Mouse (Mus musculus): ENCODE measurements around the gene Eif5. TPM values are rescaled to one million over a fixed set of nuclear protein-coding genes. Genes with fewer than 3 reads are reported as not detected.
A peak's percentile ranks its signal among the peaks of the same experiment; 100 is the strongest.
"Not testable (repeated sequence)": the region's sequence is repeated elsewhere in the genome, so short reads cannot be mapped to it uniquely, and the experiment has no call there.

Eif5 gene
- total RNA-seq, 2 experiments from 2014 or later, result 270 to 278 TPM

DNA sequence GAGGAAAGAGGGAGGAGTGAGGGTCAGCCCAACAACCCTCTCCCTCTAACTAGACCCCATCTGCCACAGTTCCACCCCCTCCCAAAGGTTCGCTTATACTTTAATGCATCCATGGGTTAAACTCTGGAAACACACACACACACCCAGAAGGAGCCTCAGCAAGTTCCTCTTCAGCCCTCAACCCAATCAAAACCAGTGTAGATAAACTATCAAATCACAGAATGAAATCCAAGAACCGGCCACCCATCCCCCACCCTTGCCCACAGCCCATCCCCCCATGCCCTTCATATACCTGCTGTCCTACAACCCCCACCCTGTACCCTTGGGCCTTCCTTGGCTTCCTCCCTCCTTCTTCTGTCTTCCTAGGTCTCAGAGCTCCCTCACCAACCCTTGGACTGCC, 16.8 kb upstream of the Eif5 start:
- intact Hi-C loops (cut with DNase I), result no loop called here
- DNase-seq, result no peak

DNA sequence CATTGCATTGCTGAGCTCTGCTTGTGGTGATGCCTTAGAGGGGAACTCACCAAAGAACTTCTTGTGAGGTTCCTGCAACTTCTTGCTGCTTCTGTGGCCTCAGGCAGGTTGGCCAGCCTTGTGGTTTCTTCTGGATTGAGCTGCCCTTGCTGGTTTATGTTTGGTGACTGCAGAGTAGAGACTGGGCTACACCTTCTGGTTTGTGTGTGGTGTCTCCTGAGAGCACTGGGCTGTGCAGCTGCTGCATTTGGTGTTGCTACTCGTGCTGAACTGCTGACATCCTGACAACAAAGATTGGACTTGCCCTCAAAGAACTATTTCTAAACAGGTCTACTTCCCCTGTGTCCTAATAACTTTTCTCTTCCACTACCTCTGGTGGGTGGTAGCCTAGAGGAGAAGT, 13.3 kb upstream of the Eif5 start:
- intact Hi-C loops (cut with DNase I), result no loop called here
- DNase-seq, result no peak

GRCm38 (mm10) chr12:111524883-111525282, 12.9 kb upstream of the Eif5 start:
- intact Hi-C loops (cut with DNase I), result no loop called here
- no peak for DNase-seq

- DNase-seq, result no peak
- intact Hi-C loops (cut with DNase I), result no loop called here
Observed at GRCm38 (mm10) chr12:111527643-111528281, 10.1 kb upstream of the Eif5 start.

- intact Hi-C loops (cut with DNase I), result no loop called here
- DNase-seq, result no peak
Observed at GRCm38 (mm10) chr12:111529192-111529591, 8.6 kb upstream of the Eif5 start.

DNA sequence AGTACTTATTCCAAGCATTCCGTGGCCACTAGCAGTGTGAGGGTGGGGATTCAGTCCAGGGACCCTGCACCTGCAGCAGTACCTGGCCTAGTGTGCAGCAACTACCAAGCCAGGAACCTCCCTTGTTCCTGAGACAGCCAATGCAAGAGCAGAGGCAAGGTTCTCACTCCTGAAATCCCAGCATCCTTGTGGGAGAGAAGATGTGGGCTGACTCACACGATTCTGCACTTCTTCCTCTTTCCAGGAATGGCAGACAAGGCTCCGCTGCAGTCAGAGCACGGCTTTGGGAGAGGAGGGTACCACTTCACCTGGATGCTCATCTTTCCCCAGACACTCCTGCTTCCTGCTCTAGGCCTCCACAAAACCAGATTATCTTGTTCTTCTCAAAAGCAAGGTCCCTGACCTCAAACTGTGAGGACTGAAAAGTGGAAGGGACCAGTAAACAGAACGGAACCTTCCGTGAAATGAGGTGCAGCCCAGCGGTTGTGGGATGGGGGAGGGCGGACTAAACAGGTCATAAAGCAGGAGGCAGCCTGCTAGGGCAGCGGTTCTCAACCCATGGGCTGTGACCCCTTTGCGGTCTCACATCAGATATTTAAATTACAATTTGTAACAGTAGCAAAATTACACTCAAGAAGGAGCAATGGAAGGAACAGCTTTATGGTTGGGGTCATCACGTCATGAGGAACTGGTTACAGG, 4.6 kb upstream of the Eif5 start:
- DNase-seq, result no peak
- intact Hi-C loops (cut with DNase I), result no loop called here

DNA sequence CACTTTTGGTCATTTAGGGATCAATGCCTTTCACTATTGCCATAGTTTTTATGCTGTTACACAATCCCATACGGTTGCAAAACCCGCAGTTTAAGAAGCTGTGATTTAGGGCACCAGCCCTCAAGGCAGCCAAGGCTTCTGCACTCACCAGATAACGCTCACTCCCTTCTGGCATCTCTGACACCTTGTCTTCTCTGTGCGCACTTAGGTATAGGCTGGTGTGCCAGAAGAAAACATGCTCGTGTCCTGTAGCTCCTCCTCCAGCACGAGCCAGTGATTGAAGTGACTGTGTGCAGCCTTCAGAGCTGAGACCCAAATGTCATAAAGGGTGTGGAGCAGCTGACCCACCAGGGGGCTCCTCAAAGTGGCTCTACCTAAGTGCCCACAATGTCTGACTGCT, 2.5 kb upstream of the Eif5 start:
- no peak for DNase-seq
- intact Hi-C loops (cut with DNase I), result no loop called here

DNA sequence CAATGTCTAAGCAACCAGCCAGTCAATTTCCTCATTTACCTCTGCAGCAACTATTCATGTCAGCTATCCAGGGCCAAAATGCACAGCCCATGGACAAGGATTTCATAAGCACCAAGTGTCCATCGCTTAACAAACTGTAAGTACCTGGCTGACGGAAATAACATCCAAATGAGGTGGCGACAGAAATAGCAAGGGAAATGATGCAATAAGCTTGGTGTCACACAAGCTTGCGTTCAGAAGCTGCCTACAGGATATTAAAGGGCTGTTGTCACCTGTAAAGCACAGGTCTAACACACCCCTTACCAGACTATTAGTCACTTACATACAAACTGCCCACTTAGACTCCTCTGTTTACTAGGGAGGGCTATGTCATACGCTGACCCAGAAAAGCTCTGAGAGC, 2.1 kb upstream of the Eif5 start:
- intact Hi-C loops (cut with DNase I), result no loop called here
- DNase-seq, result no peak

DNA sequence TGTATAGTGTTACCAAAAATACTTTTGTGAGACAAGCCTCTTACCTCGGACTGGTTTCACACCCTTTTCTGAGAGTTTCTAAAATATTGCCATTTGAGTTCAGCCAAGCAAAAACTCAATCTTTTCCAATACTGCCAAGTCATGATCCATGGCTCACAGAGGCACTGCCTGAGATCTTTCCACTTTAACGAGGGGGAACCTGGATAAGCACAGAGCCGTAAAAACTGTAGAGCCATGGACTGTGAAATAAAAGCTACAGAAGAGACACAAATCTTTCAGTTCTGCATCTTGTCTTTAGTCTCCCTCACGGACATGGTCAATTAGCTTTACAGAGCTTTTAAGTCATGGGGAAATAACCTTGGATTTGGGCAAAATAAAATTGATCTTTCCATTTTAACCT, 1.1 kb upstream of the Eif5 start:
- intact Hi-C loops (cut with DNase I), result no loop called here

GRCm38 (mm10) chr12:111537341-111537740, 475 bp upstream of the Eif5 start:
- peak; percentile 49 for DNase-seq
- intact Hi-C loops (cut with DNase I), result no loop called here

More for the DNA sequence above, 1.1 kb upstream of the Eif5 start:
- no peak for DNase-seq

DNA sequence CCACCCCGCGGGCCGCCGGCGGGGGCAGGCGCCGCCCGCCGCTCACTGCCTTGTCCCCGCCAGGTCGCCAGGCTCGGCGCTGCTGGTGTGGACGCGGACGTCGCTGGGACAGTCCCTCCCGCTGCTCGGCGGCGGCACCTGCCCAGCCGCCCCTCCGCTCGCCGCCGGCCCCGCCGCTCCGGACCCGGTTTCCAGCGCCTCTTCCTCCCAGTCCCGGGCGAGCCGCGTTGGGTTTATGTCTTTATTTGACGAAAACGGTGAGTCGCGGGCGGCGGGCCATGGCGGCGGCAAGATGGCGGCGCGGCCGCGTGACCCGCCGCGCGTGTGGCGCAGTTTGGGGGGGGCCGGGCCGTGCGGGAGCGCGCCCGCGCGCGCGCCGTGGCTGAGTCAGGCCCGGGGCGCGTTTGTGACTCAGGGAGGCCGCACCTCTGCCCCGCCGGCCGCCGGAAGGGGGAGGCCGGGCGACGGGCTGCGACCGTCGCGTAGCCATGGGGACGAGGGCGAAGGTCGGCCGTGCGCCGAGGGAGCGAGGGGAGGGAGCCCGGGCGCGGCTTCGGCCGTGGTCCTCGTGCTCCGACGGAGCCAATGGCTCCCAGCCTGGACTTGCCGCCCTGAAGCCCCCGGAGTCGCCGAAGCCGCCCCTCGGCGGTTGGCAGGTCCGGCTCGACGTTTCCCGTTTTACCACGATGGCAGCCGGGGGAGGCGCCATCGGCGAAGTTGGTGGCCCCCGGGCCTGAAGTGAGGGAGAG, 650 bp downstream of the Eif5 start:
- intact Hi-C loops (cut with DNase I), result no loop called here
- DNase-seq, result peak; percentile 79

DNA sequence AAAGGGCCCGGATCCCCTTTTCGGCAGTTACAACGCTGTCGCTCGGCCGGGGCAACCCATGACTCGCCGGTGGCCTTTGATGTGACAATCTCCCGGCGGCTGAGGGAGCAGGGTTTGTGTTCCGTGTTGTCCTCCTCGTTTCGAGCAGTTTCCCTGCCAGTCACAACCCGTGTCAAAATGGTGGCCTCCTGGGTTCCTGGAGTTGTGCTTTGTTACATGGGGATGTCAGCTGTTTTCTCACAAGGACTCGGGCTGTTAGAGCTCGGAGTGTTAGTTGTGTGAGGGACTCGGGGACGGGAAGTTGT, 1.2 kb downstream of the Eif5 start:
- intact Hi-C loops (cut with DNase I), result no loop called here

GRCm38 (mm10) chr12:111547070-111547469, 9.3 kb downstream of the Eif5 start:
- intact Hi-C loops (cut with DNase I), result no loop called here

More for the DNA sequence above, 1.2 kb downstream of the Eif5 start:
- DNase-seq, result no peak

GRCm38 (mm10) chr12:111548555-111549289, 10.9 kb downstream of the Eif5 start:
- intact Hi-C loops (cut with DNase I), result no loop called here
- no peak for DNase-seq

More at GRCm38 (mm10) chr12:111547070-111547469, 9.3 kb downstream of the Eif5 start:
- DNase-seq, result no peak

GRCm38 (mm10) chr12:111550679-111551078, 12.9 kb downstream of the Eif5 start:
- DNase-seq, result no peak
- intact Hi-C loops (cut with DNase I), result no loop called here

DNA sequence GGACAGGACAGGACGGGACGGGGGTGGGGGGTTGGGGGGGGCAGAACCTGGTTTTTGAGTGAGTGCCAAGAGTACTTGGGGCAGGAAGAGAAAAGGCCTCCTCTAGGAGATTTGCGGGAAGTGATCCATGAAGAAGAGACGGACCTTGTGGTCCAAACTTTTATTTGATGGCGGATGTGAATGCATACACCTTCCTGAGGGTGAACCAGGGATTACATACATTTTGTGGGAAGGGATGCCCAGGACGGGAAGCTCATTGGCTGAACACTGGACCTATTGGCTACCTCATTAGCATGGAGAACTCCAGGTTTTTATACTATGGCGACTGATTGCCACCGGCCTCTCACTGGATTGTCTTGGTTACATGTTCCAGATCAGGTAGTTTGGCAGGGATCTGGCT, 14.5 kb downstream of the Eif5 start:
- intact Hi-C loops (cut with DNase I), result no loop called here
- DNase-seq, result no peak

DNA sequence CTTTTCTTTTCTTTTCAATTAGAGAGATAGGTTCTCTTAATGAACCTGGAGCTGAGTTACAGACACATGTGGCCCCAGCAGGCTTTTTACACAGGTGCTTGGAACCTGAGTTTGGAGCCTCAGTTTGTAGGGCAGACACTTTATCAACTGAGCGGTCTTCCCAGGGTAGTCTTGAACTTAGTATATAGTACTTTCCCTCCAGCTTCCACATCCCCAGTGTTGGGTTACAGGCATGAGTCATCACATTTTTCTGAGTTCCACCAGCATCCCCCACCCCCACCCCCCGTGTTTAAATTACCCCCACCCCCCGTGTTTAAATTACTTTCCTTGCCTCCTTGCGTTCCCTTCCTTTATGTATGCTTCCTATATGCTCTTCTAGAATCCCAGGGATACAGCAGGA, 17.5 kb downstream of the Eif5 start:
- intact Hi-C loops (cut with DNase I), result no loop called here
- no peak for DNase-seq

- intact Hi-C loops (cut with DNase I), result not testable (repeated sequence)
Observed at GRCm38 (mm10) chr12:111555893-111556292, 18.1 kb downstream of the Eif5 start.

DNA sequence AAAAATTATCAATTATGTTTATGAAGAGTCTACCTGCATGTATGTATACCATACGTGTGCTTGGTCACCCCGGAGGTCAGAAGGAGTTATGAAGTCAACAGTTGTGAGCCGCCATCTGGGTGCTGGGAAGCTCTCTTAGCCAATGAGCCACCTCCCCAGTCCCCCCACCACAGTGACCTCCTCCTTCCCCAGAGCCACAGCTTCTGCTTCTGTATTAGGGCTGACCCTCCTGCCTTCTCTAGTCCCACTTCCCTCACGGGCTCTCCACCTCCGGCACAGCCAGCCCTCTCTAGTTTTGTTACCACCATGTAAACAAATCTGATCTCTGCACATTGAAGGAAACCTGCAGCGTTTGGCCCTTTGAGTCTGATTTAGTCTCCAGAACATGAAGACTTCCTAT, 19.7 kb downstream of the Eif5 start:
- intact Hi-C loops (cut with DNase I), result no loop called here
- no peak for DNase-seq

More at GRCm38 (mm10) chr12:111555893-111556292, 18.1 kb downstream of the Eif5 start:
- not testable (repeated sequence) for DNase-seq

GRCm38 (mm10) chr12:111558655-111559054, 20.8 kb downstream of the Eif5 start:
- intact Hi-C loops (cut with DNase I), result no loop called here
- no peak for DNase-seq

GRCm38 (mm10) chr12:111559647-111560258, 21.9 kb downstream of the Eif5 start:
- intact Hi-C loops (cut with DNase I), result no loop called here

More at GRCm38 (mm10) chr12:111559647-111560258, 21.9 kb downstream of the Eif5 start:
- DNase-seq, result no peak

Measured in left cerebral cortex, postnatal 4 days (tissue).